Mouse (Mus musculus): ENCODE data around the gene Ttc28.

DNA sequence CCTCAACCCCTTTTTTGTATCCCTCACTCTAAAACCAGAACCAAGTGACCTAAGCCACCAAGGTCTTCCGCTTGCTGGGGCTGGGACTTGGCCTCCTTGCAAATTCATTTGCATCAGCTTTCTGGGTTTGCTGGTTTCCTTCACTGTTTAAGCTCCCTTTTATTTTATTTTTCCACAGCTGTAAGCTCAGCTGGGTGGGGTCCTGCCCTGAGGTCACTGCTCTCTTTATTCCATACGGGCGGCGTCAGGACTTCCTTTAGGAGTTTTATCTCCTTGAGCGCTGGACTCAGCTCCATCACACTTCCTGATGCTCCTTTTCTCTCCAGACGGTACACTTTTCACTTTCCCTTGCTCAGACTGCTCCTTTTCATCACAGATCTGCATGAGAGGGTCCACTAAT, 231.8 kb downstream of the Ttc28 start:
- TF ChIP-seq EP300 (IDR thresholded peaks at IDR 0.05): no peak
- no peak for TF ChIP-seq CTCF (IDR thresholded peaks at IDR 0.05)

Measured in lung, postnatal 0 days (tissue).